Mouse (Mus musculus): ENCODE results near the gene Mbd3. TPM values are rescaled to one million over a fixed set of nuclear protein-coding genes. Genes with fewer than 3 reads are reported as not detected.

Mbd3 gene
- polyA plus RNA-seq, 1 experiment, result 116 TPM

DNA sequence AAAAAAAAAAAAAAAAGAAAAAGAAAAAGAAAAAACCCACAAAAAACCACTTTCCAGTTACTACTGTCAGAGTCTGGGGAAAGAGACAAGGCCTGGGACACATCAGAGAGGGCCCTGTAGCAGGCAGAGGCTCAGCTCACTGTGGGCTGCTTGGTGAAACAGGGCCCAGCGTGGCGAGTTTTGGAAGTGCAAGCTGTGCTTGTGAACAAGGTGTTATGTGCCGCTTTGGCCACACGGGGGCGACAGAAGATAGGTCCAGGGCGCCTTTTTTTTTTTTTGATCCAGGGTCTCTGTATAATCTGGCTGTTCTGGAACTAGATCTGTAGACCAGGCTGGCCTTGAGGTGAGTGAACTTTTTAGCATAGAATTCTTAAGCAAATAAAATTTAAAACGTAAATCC lies 23.2 kb downstream of the Mbd3 start:
- 4% methylated on average over 7 of the region's 7 CpGs for WGBS

DNA sequence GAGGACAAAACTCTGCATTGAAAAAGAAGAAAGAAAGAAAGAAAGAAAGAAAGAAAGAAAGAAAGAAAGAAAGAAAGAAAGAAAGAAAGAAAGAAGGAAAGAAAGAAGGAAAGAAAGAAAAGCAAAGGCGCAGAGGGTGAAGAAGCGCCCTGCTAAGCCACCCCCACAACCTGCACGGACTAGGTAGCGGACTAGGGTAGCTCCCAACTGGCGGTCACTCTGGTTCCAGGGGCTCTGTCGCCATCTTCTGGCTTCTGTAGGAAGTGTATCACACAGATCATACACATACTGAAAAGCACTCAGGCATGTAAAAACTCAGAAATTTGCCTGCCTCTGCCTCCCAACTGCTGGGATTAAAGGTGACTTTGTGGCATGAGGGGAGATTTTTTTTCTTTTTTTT lies 25.3 kb downstream of the Mbd3 start:
- WGBS, result 25% methylated on average over 6 of the region's 6 CpGs
- DNase-seq (ENCODE audit: low read depth, low spot score), result no peak

More for the DNA sequence above, 23.2 kb downstream of the Mbd3 start:
- no peak for DNase-seq (ENCODE audit: low read depth, low spot score)

DNA sequence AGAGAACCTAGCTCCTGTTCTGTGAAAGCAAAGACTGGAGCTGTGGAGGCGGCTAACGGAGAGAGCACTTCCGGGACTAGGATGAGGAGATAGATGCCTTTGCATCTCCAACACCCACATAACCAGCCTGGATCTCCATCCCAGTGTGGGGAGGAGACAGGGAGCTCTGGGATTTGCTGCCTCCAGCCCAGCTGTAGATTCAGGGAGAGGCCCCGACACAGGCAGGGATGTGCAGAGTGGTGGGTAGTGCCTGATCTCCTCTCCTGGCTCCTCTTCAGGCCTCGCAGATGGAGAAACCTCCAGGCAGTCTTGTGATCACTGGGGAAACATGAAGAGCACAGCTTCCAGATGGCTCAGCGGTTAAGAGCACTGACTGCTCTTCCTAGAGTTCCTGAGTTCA lies 26.6 kb downstream of the Mbd3 start:
- WGBS, result 84% methylated on average over 6 of the region's 6 CpGs
- no peak for DNase-seq (ENCODE audit: low read depth, low spot score)

DNA sequence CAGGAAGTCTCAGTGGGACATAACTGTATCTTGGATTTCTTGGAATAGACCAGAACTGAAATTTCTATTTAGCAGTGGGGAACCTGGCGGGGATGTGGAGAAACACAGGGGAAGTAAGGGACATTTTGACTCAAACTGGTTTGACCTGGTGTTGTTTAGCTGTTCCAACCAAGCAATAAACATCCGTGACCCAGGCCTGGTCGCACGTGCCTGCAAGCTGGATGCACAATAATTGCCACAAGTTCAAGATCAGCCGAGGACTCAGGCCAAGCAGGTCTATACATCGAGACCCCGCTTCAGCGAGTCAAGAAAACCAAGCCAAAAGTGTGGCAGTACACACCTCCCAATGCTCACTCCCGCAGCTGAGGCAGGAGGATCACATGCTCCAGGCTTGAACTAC lies 27.4 kb downstream of the Mbd3 start:
- 50% methylated on average over 9 of the region's 9 CpGs for WGBS
- no peak for DNase-seq (ENCODE audit: low read depth, low spot score)

DNA sequence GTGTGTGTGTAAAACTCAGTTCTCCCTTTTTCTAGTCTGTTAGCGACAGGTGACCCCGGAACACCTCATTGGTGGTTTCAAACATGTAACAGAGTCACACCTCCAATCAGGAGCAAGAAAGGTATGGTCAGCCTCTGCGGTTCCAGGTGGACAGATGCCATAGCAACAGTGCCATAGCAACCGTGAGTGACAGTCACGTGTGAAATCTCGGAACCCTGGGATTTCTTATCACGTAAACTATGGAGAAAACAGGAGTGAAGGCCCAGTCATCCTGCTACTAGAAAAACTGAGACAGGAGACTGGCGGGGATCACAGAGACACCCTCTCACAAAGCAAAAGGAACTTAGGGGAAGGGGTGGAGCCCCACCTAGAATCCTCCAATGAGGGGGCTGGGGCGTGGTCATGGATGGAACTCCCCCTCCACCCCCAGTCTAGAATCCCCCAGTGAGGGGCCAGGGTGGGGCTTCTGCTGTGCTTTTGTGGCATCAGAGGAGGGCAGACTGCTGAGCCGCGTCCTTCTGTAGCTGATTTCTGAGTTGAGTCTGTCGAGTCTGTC lies 27.9 kb downstream of the Mbd3 start:
- no peak for DNase-seq (ENCODE audit: low read depth, low spot score)
- 9% methylated on average over 12 of the region's 12 CpGs for WGBS

DNA sequence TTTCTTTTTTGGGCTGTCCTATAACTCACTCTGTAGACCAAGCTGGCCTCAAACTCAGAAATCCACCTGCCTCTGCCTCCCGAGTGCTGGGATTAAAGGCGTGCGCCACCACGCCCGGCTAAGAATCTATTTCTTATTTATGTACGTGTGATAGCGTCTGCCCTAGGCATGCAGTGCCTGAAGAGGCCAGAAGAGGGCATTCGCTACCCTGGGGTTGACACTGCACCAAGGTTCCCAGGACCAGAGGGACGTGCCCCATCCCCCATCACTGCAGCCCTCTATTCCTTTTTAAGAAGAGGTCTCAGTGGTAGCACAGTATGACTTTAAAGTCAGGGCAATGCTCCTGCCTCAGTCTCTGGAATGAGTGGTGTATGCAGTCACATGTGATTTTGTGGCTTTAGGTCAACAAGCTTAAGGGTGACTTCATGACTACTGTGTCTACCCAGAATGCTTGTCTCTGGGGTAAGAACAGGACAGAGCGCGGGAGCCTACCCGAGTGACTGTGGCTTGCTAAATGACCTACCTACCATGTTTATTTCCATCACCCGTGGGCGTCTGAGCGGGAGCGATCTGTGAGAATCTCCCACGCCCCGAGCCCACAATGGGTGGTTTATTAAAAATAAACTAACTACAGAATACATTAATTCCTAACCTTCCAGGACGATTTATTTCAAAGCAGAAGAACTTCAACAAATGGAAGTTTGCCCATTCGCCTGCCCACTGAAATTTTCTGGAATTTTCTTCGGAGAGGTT lies 29.2 kb downstream of the Mbd3 start:
- DNase-seq (ENCODE audit: low read depth, low spot score), result no peak
- 74% methylated on average over 21 of the region's 21 CpGs for WGBS

DNA sequence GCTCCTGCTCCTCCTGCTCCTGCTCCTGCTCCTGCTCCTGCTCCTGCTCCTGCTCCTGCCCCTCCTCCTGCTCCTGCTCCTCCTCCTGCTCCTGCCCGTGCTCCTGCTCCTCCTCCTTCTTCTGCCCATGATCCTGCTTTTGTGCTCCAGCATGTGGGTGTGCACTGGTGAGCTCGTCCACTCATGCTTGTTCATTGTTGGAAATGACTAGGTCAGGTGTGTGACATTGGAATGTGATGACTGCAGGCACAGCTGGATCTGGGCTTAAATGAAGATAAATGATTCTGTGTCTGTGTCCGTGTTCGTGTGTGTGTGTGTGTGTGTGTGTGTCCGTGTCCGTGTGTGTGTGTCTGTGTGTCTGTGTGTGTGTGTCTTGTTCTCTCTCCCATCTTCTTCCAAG lies 31.0 kb downstream of the Mbd3 start:
- 86% methylated on average over 6 of the region's 6 CpGs for WGBS
- DNase-seq (ENCODE audit: low read depth, low spot score), result no peak

DNA sequence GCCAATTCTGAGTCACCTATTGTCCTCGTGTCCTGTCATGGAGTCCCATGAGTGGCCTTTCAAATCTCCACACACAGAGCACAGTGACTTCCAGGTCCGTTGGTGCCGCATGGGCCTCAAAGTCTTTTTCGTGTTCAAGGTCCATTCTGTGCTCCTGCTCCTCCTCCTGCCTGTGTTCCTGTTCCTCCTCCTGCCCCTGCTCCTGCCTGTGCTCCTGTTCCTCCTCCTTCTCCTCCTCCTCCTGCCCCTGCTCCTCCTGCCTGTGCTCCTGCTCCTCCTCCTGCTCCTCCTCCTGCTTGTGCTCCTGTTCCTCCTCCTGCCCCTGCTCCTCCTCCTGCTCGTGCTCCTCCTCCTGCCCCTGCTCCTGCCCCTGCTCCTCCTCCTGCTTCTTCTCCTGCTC lies 31.4 kb downstream of the Mbd3 start:
- DNase-seq (ENCODE audit: low read depth, low spot score), result no peak
- 30% methylated on average over 5 of the region's 5 CpGs for WGBS

DNA sequence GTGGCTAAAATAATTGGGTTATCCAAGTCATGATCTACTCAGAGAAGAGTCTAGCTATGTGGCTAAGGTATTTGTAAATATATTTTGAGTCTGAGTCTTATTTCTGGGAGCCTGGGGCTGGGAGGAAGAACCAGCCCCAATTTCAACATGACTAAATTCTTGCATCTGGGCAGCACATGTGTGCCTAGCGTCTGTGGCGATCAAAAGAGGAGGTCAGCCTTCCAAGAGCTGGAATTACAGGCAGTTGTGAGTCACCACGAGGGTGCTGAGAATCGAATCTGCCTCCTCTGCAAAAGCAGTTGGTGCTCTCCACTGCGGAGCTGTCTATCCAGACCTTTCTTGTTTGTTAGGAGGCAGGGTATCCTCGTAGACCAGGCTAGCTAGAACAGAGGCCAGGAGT lies 33.6 kb downstream of the Mbd3 start:
- WGBS, result 61% methylated on average over 6 of the region's 6 CpGs
- DNase-seq (ENCODE audit: low read depth, low spot score), result no peak

DNA sequence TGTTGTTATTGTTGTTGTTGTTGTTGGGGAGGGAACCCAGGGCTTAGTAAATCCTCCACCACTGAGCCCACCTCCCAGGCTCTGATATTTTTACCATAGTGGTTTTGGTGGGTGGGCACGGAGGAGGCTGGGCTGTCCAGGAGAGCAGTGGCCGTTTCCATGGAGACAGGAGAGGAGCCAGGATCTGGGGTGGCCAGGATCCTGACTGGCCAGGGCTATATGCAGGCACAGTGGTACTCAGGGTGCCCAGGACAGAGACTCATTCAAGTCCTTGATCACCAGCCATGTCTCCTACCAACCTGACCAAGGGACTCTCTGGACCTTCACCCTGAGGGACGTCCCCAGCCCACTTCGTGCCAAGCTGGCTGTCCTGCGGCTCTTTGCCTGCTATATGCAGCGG lies 35.6 kb downstream of the Mbd3 start:
- no peak for DNase-seq (ENCODE audit: low read depth, low spot score)
- WGBS, result 41% methylated on average over 6 of the region's 6 CpGs

DNA sequence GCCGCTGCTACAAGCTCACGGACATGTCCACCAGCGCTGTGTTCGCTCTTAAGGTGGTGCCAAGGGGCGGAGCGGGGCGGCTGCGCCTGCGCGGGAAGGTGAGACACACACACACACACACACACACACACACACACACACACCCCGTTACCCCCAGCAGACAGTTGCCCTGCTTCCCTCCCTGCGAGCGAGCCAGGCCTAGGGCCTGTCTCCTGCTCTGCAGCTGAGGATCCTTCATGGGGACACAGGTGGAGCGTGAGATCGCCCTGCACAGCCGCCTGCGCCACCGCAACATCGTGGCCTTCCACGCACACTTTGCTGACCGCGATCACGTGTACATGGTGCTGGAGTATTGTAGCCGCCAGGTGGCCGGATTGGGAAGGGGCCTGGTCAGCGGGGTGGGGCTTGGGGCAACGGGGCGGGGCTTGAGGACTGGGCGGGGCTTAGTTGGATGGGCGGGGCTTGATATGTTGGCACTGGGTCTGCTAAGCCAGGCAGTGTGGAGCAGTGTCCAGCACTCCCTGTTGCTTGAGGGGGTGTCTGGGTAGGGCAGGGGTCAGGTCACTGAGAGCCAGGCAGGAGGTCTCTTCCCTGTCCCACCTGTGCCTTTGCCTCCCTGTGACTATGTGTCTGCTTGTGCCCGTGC lies 41.2 kb downstream of the Mbd3 start:
- no peak for DNase-seq (ENCODE audit: low read depth, low spot score)
- WGBS, result 7% methylated on average over 30 of the region's 31 CpGs

DNA sequence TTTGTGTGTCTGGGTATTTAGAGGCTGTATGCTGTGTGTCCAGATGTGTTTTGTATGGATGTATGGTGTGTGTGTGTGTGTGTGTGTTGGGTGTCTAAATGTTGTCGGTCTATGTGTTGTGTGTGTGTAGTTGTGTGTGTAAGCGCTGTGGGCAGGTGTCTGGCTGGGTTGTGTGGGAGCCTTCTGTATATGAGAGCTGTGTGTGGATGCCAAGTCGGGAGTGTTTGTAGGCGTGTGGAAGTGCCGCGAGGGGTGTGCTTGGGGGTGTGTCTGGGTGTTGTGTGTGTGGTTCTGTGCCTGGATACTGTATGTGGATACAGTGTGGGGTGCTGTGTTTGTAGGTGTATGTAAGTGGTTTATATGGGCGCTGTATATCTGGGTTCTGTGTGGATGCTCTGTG lies 42.0 kb downstream of the Mbd3 start:
- no peak for DNase-seq (ENCODE audit: low read depth, low spot score)
- 23% methylated on average over 7 of the region's 7 CpGs for WGBS

DNA sequence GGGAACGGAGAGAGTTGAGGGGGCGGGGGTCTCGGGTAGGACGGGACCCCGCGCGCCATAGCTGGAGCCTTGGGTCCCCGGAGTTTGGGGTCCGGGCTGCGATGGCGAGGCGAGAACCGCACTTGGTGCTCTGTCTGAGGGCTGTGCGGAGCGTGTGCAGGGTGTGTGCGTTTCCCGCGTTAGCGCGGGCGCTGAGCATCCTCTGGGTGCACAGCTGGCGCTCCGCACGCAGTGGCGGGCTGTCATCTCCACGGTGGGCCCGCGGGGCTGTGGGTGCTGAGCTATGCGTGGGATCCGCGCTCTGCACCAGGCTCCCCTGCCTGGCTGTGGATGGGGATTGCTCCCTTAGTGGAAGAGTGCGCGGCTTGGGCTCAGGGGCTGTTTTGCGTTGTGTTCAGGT lies 42.6 kb downstream of the Mbd3 start:
- 4% methylated on average over 34 of the region's 34 CpGs for WGBS
- no peak for DNase-seq (ENCODE audit: low read depth, low spot score)

DNA sequence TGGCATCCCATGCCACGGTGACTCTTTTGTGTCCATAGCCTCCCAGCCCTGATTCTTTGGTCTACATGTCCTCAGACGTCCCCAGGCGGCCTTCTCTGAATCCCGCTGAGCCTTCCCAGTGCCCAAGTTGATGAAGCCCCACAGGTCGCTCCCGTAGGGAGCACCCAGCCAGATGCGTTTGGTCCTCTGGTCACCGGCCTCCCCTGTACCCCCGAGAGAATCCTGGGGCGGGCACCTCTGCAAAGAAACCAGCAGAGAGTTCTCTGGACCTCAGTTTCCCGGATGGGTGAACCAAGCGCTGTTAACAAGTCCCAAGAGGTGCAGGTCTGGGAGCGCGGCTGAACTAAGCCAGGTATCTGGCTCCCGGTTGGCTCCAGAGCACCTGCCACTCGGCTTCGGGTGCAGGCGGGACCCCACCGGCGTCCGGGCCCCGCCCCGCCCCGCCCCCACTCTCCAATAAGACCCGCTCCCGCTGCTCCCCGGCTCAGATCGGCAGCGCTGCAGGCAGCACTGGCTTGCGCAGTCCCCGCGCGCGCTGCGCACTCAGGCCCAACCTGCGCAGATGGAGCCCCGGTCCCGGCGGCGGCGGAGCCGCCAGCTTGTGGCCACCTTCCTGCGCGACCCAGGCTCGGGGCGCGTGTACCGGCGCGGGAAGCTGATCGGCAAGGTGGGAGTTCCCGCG lies 43.2 kb downstream of the Mbd3 start, which contains the start of gene Plk5:
TSS of gene Plk5 (plus strand) at position 459 of the 682 bp plus-strand sequence.
- DNase-seq (ENCODE audit: low read depth, low spot score), result no peak
- WGBS, result 2% methylated on average over 53 of the region's 53 CpGs

DNA sequence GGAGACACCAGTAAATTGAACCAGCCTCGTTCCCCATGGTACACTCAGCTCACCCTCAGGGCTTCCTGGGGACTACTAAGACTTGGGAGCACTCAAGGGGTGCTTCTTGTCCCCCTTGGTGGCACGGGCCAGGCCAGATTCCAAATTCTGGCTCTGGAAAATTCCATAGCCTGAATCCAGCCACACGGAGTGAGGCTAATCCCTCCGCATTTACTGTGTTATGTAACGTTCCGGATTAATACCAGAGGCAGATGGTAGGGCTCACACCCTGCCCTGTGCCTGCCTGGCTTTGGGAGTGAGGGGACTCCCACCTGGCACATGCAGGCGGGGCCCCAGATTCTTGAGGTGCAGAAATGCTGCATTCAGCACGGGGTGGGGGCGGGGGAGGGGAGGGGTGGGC lies 43.9 kb downstream of the Mbd3 start:
- DNase-seq (ENCODE audit: low read depth, low spot score), result no peak
- WGBS, result 22% methylated on average over 9 of the region's 9 CpGs

DNA sequence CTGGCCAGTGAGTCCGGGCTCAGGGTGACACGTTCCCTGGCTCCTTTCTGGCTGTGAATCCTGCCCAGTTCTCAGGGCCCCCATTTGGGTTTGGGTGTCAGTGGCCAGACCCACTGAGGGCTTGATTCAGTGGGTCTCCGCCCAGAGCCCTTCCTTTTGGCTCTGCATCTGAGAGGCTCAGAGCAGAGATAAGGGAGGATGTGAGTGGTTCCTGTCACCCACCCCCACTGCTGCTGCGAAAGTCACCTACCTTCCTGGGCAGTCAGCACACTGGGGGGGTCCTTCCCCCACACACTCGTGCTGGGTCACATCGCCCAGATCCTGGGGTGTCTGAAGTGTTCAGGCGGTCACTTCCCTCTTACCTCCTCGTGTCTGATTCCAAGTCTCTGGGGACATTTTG lies 46.6 kb downstream of the Mbd3 start:
- WGBS, result 61% methylated on average over 8 of the region's 8 CpGs
- DNase-seq (ENCODE audit: low read depth, low spot score), result no peak

DNA sequence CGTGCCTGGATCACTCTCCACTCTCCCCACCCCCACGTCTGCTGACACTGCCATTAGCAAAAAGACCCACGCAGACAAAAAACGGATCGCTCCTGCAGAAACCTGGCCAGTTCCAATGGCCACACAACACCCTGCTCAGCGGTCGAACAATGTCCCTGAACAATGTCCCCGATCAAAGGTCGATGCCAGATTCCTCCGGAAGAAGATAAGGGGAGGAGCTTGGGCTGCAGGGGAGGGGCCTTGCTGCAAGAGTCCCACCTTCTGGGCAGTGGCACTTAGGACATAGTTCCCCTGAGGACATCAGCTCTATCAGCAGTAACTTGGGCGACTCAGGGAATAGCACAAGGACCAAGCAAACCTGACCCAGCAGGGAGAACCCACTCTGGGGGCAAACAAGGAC lies 47.5 kb downstream of the Mbd3 start:
- WGBS, result 20% methylated on average over 11 of the region's 11 CpGs

DNA sequence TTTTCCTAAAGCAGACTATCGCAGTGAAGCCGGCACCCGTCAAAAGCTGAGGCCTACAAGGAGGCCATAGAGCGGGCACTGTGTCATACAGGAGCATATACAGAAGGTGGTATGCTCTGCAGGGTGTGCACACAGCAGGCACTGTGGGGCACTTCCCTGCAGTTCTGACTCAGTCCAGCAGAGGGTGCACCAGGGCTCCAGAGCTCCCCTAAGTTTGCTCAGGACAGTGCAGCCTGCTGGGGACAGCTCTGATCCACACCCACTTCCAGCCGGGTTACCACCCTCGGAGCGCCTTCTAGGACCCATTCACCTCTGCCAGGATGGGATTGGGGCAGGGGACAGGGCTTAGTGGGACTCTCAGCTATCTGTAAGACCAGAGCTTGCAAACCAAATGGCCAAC lies 49.1 kb downstream of the Mbd3 start:
- WGBS, result 4% methylated on average over 7 of the region's 7 CpGs
- no peak for DNase-seq (ENCODE audit: low read depth, low spot score)

More for the DNA sequence above, 47.5 kb downstream of the Mbd3 start:
- no peak for DNase-seq (ENCODE audit: low read depth, low spot score)

DNA sequence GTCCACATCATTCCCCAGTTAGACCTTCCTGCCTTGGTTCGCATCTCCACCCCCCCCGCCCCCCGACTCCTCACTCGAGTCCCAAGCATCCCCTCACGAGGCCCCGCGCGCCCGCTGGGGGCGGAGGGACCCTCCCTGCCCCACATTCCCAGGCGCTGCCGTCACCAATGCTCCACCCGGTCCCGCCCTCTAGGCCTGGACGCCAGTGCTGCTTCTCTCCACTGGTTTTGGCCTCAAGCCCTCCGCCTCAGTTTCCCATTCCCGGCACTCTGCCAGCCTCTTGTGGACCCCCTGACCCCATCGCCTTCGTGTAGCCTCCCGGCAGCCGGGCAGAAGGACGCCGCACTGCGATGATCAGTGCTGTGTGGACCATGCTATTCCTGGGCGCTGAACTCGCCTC lies 50.4 kb downstream of the Mbd3 start:
- no peak for DNase-seq (ENCODE audit: low read depth, low spot score)
- WGBS, result 32% methylated on average over 26 of the region's 26 CpGs

DNA sequence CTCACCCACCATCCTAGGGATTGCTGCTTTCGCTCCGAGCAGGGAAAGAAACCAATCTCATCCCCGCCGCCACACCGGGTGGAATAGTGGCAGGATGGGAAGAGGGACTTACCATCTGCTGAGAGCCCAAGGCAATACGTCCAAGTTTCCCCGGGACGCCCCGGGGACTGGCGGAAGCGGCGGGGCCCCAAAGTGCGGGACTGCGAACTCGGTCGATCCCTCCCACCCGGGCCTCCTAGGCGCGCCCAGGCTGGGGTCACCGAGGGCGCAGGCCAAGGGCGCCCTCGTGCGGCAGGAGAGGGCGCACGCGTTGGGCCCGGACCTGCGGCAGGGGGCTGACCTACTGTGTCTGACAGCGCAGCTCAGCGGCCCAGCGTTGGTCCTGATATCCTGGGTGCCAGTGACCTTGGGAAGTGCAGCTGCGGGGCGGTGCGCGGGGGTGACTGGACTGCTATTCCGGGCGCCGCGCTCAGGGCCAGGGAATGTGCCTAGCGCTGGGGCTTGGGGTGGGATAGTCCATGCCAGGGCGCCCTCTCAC lies 51.0 kb downstream of the Mbd3 start, which contains the start of gene Adamtsl5:
TSS of gene Adamtsl5 (minus strand) at position 169 of the 538 bp plus-strand sequence.
- DNase-seq (ENCODE audit: low read depth, low spot score), result no peak
- WGBS, result 1% methylated on average over 42 of the region's 42 CpGs

Measured in large intestine, adult 2 months (tissue).